Mouse (Mus musculus): ENCODE measurements at regions not wholly inside any gene's neighbourhood (a gene's known extent, or its start where the extent isn't known, plus 50 kb on each side); places are given as distances from the start of the nearest gene placed in this dataset.
A peak's percentile ranks its signal among the peaks of the same experiment; 100 is the strongest.

DNA sequence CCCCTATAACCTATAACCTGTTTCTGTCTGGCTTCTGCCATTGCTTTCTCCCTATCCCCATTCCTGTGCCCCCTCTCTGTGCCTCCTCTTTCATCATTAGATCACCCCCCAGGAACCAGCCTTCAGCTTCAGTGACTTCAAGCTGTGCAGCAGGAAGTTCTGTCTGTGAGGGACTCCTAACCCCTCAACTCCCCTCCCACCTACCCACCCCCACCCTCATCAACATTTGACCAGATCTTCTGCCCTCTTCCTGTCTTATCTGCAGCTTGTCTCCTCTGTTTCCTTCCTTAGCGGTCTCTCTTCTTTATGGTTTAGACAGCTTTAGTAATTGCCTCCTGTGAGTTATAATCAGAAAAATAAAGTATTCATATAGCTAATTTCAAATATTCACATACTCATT lies 266.6 kb upstream of the Gm765 start:
- DNase-seq, result no peak

GRCm38 (mm10) chr6:98606680-98607079 lies 264.1 kb upstream of the Gm765 start:
- no peak for DNase-seq

- DNase-seq, result no peak
These were observed 255.1 kb upstream of the Gm765 start for GRCm38 (mm10) chr6:98597612-98598011.

- DNase-seq, result no peak
These were observed 248.4 kb upstream of the Gm765 start for GRCm38 (mm10) chr6:98590989-98591388.

- DNase-seq, result no peak
These were observed 246.4 kb upstream of the Gm765 start for GRCm38 (mm10) chr6:98588979-98589378.

DNA sequence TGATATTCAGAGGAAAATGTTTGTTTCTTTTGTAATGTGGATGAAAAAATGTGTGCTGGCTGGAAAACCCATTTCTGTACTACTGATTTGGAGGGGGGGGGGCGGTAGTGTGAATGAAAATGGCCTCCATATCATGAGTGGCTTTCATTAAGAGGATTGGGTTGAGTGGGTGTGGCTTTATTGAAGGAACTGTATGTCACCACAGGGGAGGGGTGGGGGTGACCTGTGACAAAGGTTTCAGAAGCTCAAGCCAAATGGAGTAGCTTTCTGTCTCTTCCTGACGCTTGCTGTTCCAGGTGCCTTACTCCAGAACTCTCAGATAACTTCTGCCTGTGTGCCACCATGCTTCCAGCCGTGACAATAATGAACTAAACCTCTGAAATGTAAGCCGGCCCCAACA lies 242.0 kb upstream of the Gm765 start:
- no peak for DNase-seq

- DNase-seq, result no peak
These were observed 240.3 kb upstream of the Gm765 start for GRCm38 (mm10) chr6:98582826-98583225.

DNA sequence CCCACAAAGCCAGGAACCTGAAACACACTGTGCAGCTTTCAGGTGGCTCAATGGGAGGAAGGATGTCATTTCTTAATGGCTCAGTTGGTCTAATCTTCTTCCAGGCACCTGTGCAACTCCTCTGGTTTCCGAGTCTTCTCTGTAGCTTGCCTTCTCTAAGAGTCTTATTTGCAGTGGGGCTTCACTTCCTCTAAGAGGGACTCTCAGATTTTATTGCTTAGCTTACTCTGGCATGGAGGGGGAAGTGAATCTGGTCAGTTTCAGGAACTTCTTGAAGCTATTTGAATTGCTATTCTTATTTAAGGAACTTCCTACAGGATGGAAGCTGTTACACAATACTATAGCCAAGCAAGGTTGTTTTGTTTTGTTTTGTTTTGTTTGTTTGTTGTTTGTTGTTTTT lies 232.7 kb upstream of the Gm765 start:
- no peak for DNase-seq

DNA sequence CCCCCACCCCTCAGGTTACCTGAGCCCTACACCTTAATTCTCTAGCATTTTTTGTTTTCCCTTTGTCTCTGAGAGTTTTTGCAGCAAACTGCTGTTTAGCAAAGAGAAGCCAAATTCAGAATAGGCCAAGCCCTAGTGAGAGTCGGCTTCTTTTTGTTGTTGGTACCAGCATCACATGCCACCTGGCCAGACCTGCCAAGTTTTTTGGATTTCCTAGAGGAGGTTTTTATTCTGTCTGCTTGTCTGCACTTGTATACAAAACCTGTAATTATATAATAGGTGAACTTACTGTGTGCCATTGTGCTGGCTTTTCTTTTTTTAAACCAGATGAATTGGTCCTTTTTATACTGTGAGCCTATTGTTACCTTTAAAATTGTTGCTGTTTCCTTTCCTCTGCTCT lies 213.1 kb upstream of the Gm765 start:
- DNase-seq, result no peak

- no peak for DNase-seq
These were observed 211.4 kb upstream of the Gm765 start for GRCm38 (mm10) chr6:98553922-98554321.

DNA sequence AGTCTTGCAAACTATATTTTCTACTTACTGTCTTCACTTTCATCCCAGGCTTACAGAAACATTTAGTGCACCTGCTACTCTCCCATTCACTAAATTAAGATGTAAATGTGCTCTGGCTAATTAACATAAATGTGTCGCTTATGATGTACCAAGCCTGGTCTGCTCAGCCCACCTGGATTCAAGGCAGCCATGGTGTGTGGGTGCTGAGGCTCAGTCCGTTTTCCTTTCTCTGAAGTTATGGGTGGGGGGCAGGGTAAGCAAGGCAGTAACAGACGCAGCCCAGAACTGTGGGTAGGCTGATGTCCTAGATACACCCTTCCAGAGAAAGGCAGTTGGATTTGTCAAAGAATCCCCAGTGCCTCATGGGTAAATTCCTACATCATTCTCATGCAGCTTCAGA lies 209.2 kb upstream of the Gm765 start:
- no peak for DNase-seq

DNA sequence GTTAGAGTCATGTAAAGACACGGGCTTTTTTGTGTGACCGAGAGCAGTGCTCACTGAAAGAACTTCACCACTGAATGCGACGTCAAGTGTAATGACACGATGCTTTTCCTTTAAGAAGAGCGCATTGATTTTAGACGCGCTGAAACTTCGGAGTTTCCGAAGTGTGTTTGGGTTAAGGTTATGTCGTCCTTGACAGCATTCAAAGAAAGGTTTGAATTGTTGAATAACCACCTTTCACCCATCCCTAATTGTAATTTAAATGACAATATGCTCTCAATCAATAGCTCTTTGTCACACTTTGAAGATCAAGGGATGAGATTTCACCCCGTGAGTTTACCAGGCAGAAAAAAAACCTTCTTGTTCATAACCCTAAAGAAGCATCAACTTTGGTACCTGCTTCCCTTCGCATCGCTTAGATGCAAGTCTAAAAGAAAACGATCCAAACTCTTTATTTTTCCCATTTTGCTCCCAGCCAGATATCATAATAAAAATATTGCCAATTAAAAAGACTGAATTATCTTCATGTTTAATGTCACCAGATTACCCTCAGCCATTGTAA lies 184.4 kb upstream of the Gm765 start:
- DNase-seq, result no peak

GRCm38 (mm10) chr6:98525286-98525685 lies 182.7 kb upstream of the Gm765 start:
- DNase-seq, result peak; percentile 69

DNA sequence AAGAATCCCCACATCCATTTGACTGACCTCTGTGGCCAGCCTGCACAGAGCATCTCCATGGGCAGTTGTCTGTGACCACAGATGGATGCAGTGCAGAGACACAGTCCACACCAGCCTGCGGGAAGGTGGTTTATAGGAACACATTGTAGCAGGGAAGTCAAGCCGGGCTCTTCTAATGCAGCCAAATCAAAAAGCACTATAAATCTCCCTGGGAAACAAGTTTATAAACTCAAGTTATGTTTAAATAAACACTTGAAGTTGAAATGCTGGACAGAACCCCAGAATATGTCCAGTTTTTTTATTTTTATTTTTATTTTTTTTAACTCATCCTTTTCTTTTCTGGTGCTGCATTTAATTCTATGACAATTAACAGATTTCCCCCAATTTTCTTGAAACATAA lies 182.1 kb upstream of the Gm765 start:
- no peak for DNase-seq

DNA sequence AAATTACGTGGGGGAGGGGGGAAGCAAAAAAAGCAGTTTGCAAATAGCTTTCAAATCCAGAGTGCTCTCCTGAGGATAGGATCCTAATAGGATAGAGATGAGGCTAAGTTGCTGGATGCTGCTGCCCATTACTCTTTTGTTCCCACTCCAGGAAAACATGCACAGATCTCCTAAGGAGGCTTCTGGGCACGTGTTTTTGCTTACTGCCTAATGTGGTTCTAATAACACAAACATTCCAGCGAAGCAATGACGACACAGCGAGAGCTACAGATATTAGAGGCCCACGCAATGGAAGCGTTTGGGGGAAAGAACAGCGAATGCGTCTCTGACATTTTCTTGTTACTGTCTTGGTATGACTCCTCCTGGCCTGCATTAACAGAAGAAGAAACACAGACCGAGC lies 179.0 kb upstream of the Gm765 start:
- DNase-seq, result no peak

- no peak for DNase-seq
These were observed 172.3 kb upstream of the Gm765 start for GRCm38 (mm10) chr6:98514826-98515225.

GRCm38 (mm10) chr6:98514376-98514775 lies 171.8 kb upstream of the Gm765 start:
- DNase-seq, result peak; percentile 2

DNA sequence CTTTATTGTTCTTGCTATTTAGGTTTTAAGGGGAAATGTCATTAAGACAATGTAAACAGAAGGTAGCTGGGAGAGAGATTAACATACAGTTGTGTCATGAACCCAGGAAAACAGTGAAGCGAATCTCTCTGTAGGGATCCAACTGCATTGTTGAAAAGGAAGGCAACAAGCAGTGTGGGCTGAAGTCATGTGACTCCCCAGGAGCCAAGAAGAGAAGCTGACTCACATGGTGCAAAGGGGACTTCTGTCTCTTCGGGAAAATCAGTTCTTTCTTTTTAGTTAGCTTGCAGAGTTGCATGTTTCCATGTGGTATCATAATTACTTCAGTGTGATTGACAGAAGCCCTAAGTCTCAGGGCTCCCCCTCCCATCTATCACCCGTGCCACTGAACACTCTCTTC lies 170.7 kb upstream of the Gm765 start:
- DNase-seq, result no peak

DNA sequence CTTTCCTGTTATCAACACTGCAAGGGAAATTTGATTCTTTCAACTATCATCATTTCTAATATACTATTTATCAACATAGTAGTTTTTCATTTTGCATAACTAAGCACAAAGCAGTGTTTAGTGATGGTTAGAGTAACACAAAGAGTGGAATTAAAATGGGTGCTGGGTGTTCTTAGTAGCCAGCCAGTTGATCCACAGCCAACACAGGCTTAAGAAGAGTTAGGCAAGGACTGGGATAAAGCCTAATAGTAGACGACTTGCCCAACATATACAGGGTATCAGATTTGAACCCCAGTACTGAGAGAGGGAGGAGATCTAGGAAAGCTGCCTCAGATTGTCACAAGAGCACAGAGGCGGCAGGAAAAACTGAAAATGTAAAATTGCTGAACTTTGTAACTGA lies 160.2 kb upstream of the Gm765 start:
- DNase-seq, result no peak

DNA sequence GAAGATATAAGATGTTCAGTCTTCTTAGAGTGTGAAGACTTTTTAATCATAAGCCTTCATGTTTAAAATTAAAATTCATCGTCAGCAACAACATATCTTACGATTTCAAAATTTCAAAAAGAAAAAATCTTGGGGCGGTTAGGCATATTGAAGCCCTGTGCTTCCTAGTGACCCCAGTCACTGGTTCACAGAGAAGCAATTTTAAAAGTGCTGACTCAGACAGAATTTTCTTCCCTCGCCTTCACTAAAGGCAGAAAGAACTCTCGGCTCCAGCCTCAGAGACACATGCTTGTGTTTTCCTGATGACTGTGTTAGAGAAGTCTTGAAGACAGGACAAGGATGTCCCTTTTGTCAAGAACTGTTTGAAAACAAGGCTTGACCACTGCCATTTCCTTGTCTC lies 157.2 kb upstream of the Gm765 start:
- DNase-seq, result no peak

DNA sequence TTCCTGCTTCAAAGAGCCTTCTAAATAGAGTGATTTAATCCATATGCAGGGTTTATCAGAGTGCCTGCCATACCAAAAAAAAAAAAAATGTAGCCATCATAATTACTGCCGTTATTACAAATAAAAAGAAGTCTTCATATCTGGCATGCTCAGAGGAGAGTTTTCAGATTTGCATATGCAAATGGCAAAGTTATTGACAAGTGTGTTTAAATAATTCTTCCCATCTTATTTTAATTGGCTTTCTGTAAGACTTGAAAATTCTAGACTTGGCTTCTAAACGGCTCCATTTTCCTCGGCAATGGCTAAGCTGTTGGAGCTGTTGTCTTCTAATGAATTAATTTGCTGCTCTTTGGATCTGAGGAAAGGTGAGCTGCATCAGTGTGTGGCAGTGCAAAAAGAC lies 144.1 kb upstream of the Gm765 start:
- DNase-seq, result no peak

- DNase-seq, result no peak
These were observed 141.0 kb upstream of the Gm765 start for GRCm38 (mm10) chr6:98483319-98484123.

DNA sequence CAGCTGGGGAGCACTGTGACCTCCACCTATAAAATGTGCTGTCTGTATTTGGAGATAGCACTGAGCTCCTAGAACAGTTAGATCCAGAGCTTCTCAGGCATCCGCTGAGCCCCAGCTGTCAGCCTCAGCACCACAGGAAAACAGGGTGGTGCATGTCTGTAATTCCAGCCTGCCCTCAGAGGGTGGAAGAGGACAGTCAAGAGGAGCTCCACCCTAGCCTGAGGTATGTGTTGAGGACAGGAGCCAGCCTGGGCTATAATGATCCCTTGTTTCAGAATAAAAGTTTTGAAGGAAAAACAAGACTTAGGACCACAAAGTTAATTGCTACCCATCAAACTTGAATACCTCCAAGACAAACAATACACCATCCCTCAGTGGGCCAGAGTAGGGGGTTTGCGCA lies 139.8 kb upstream of the Gm765 start:
- DNase-seq, result peak; percentile 4

DNA sequence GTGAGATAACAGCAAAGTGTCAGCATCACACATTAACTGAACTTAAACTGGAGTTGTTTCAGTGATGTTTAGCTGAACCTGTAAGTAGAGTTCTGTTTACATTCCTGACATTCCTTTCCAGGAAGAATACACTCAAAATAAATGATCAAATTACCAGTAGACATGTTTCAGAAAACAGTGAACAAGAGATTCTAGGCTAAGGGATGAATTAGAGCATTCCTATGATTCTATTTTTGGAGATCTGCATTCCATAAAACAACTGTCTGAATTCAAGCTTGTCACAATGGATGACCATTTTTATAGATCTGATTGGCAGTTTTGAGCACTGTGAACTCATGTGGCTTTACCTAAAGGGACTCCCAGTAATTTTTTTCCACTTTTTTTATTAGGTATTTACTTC lies 125.0 kb upstream of the Gm765 start:
- DNase-seq, result no peak

Data from adrenal gland, postnatal 10 days (tissue).